Mouse (Mus musculus) adrenal gland, adult 18-20 months (tissue): ENCODE results near the gene Ss18l1. TPM values are rescaled to one million over a fixed set of nuclear protein-coding genes. Genes with fewer than 3 reads are reported as not detected.

Source experiments
- DNase-seq, 2 experiments: peaks; one replicate each; pipeline ENCODE4 v3.0.0; 2021 to 2022; ENCODE audit warnings: low spot score in 2 of 2
- long read RNA-seq, 2 experiments: library from polyadenylated mRNA; stranded (forward); transcript quantifications; one replicate each; pipeline ENCODE4 v2.0.0; 2021
- total RNA-seq, 2 experiments: library from RNA; stranded (reverse); gene quantifications; 1 replicate in 1 of 2; 2 replicates in 1 of 2; pipeline ENCODE4 v1.2.3; 2021

Gene Ss18l1
- 10 to 100 TPM in 1 of 2 experiments, 1 to 10 TPM in 1; 4.9 to 13.5 TPM for total RNA-seq
- long read RNA-seq, experiment 1, full-length matches to known transcripts: 3 of 3 reads
- long read RNA-seq, experiment 1, partial matches to known transcripts: 0 of 3 reads
- long read RNA-seq, experiment 1, other reads (novel, unspliced or antisense): 0 of 3 reads
- long read RNA-seq, experiment 2, full-length matches to known transcripts: 11 of 21 reads
- long read RNA-seq, experiment 2, partial matches to known transcripts: 10 of 21 reads
- long read RNA-seq, experiment 2, other reads (novel, unspliced or antisense): 0 of 21 reads

- DNase-seq: peak; percentile 88
Measured at GRCm38 (mm10) chr2:180042256-180042857, at the start of gene Ss18l1, which contains the start of gene Psma7. Gene Ss18l1, plus strand, starts transcription at chr2:180042509. Gene Psma7, minus strand, starts transcription at chr2:180042433.

GRCm38 (mm10) chr2:179993071-179993470, 49.2 kb upstream of the Ss18l1 start:
- DNase-seq: no peak

GRCm38 (mm10) chr2:179998431-179998830, 43.9 kb upstream of the Ss18l1 start:
- no peak for DNase-seq

GRCm38 (mm10) chr2:180001635-180002034, 40.7 kb upstream of the Ss18l1 start:
- no peak for DNase-seq

GRCm38 (mm10) chr2:180005656-180006351, 36.5 kb upstream of the Ss18l1 start:
- no peak for DNase-seq

- DNase-seq: no peak
Measured at GRCm38 (mm10) chr2:180006352-180007017, 35.8 kb upstream of the Ss18l1 start.

- no peak for DNase-seq
Measured at GRCm38 (mm10) chr2:180010686-180011085, 31.6 kb upstream of the Ss18l1 start.

- DNase-seq: no peak
Measured at GRCm38 (mm10) chr2:180011370-180011769, 30.9 kb upstream of the Ss18l1 start.

GRCm38 (mm10) chr2:180013686-180014085, 28.6 kb upstream of the Ss18l1 start:
- no peak for DNase-seq

- no peak for DNase-seq
Measured at GRCm38 (mm10) chr2:180017632-180018031, 24.7 kb upstream of the Ss18l1 start.

- DNase-seq: no peak
Measured at GRCm38 (mm10) chr2:180018573-180018972, 23.7 kb upstream of the Ss18l1 start.

GRCm38 (mm10) chr2:180020091-180020661, 22.1 kb upstream of the Ss18l1 start:
- no peak for DNase-seq

- no peak for DNase-seq
Measured at GRCm38 (mm10) chr2:180020919-180021318, 21.4 kb upstream of the Ss18l1 start.

- no peak for DNase-seq
Measured at GRCm38 (mm10) chr2:180022751-180023150, 19.6 kb upstream of the Ss18l1 start.

GRCm38 (mm10) chr2:180024401-180025098, 17.8 kb upstream of the Ss18l1 start, which contains the start of gene Lsm14b:
Gene Lsm14b, plus strand, starts transcription at chr2:180024987.
- DNase-seq: peak; percentile 98 to 99

GRCm38 (mm10) chr2:180025135-180025860, 17.0 kb upstream of the Ss18l1 start:
- peak in 1 of 2 experiments; percentile 61 for DNase-seq

- no peak for DNase-seq
Measured at GRCm38 (mm10) chr2:180025861-180026200, 16.5 kb upstream of the Ss18l1 start.

GRCm38 (mm10) chr2:180027768-180028167, 14.5 kb upstream of the Ss18l1 start:
- DNase-seq: no peak

GRCm38 (mm10) chr2:180031270-180031669, 11.0 kb upstream of the Ss18l1 start:
- DNase-seq: no peak

- no peak for DNase-seq
Measured at GRCm38 (mm10) chr2:180032925-180033324, 9.4 kb upstream of the Ss18l1 start.
